8 mouse cellular contexts compared by ENCODE assay signal in genomic region chr13:28757846-28758522, GRCm38 (mm10).
DNase-seq lines count a peak whose midpoint lies in the region; ATAC-seq and TF ChIP-seq lines count a peak whose summit lies in the region.

No protein-coding gene starts in this region.

- intact Hi-C loops in heart, postnatal 14 days (cut with DNase I), result loop anchor here (2.0 to 10.0 kb wide), 5 partner anchors 39 to 1227 kb away; partner anchors contain the start of genes E2f3 and Sox4

- ATAC-seq in forebrain, embryonic 16.5 days, result peak; percentile 63
- ATAC-seq in lung, embryonic 14.5 days (ENCODE audit: insufficient read depth), result peak; percentile 96

- H3K4me1 ChIP-seq in forebrain, embryonic 16.5 days (replicated peaks; ENCODE audit: control insufficient read depth, insufficient read depth, low read length), result peaks cover 22% of the 10 kb centered on the region
- peaks cover 48% of the 10 kb centered on the region for H3K4me1 ChIP-seq in lung, embryonic 14.5 days (ENCODE audit: insufficient read depth)
- H3K4me1 ChIP-seq in olfactory bulb, adult 2 months (ENCODE audit: control insufficient read depth, insufficient read depth, low read length), result peaks cover 12% of the 10 kb centered on the region

- WGBS in forebrain, embryonic 16.5 days, result 7% methylated on average over 13 of the region's 13 CpGs
- WGBS in lung, embryonic 14.5 days, result 3% methylated on average over 13 of the region's 13 CpGs
- 1% methylated on average over 13 of the region's 13 CpGs for WGBS in olfactory bulb, adult 2 months

- H3K27me3 ChIP-seq in forebrain, embryonic 16.5 days (replicated peaks; ENCODE audit: control insufficient read depth, insufficient read depth, low read length), result no peaks in the 10 kb centered on the region
- H3K27me3 ChIP-seq in lung, embryonic 14.5 days (ENCODE audit: insufficient read depth, low read length), result no peaks in the 10 kb centered on the region

- H3K27ac ChIP-seq in forebrain, embryonic 16.5 days (ENCODE audit: low read length), result peak overlapping the region; percentile 54
- H3K27ac ChIP-seq in layer of hippocampus, adult 2 months, result peak overlapping the region; percentile 46; the same call in 1 of the 2 replicates
- peak overlapping the region; percentile 91 for H3K27ac ChIP-seq in lung, embryonic 14.5 days (ENCODE audit: low read depth)
- H3K27ac ChIP-seq in olfactory bulb, adult 2 months (ENCODE audit: insufficient read depth, low read depth, low read length), result peak overlapping the region; percentile 65

- H3K9ac ChIP-seq in forebrain, embryonic 16.5 days (replicated peaks; ENCODE audit: low read depth, low read length), result peak overlapping the region; percentile 43
- peak overlapping the region; percentile 45 for H3K9ac ChIP-seq in lung, embryonic 14.5 days

- TF ChIP-seq CTCF in layer of hippocampus, adult 2 months (conservative IDR thresholded peaks at IDR 0.05), result no peak
- TF ChIP-seq CTCF in lung, embryonic 14.5 days (IDR thresholded peaks at IDR 0.05; ENCODE audit: low read depth), result no peak
- no peak for TF ChIP-seq CTCF in olfactory bulb, adult 2 months (IDR thresholded peaks at IDR 0.05; ENCODE audit: insufficient read depth, low read depth, low read length)

- H3K9me3 ChIP-seq in forebrain, embryonic 16.5 days (ENCODE audit: control insufficient read depth, low read length), result no peaks in the 10 kb centered on the region
- no peaks in the 10 kb centered on the region for H3K9me3 ChIP-seq in lung, embryonic 14.5 days (ENCODE audit: low read depth, low read length)

- peak overlapping the region; percentile 47 for H3K4me2 ChIP-seq in forebrain, embryonic 16.5 days (ENCODE audit: low read length)
- H3K4me2 ChIP-seq in lung, embryonic 14.5 days, result peak overlapping the region; percentile 66

- no peaks in the 10 kb centered on the region for H3K36me3 ChIP-seq in forebrain, embryonic 16.5 days (ENCODE audit: control insufficient read depth, insufficient read depth)
- H3K36me3 ChIP-seq in lung, embryonic 14.5 days (ENCODE audit: insufficient read depth), result no peaks in the 10 kb centered on the region

- H3K4me3 ChIP-seq in forebrain, embryonic 16.5 days (replicated peaks; ENCODE audit: low read length), result peak overlapping the region; percentile 17
- H3K4me3 ChIP-seq in layer of hippocampus, adult 2 months, result peak overlapping the region; percentile 50
- H3K4me3 ChIP-seq in lung, embryonic 14.5 days (ENCODE audit: low read depth, low read length), result peak overlapping the region; percentile 23
- H3K4me3 ChIP-seq in olfactory bulb, adult 2 months (ENCODE audit: insufficient read depth, low read depth, low read length), result peak overlapping the region; percentile 49

- DNase-seq in layer of hippocampus, adult 11-12 months (ENCODE audit: low spot score), result peak; percentile 25
- DNase-seq in layer of hippocampus, adult 9-10 months (ENCODE audit: low spot score), result no peak
- peak; percentile 81 to 82 for DNase-seq in heart, postnatal 14 days
- peak; percentile 16 to 18 for DNase-seq in layer of hippocampus, adult 2 months (ENCODE audit: low spot score in 2 of 2)
- DNase-seq in lung, embryonic 14.5 days, result peak; percentile 96
- peak; percentile 82 to 90 for DNase-seq in thymus, adult 18-20 months

- TF ChIP-seq POLR2A in olfactory bulb, adult 2 months (IDR thresholded peaks at IDR 0.05; ENCODE audit: insufficient read depth, low read depth, low read length), result no peak
